Mouse (Mus musculus) small intestine, adult 2 months (tissue): ENCODE data around the gene Sipa1l1.

ENCODE experiments used
- CTCF ChIP-seq: fragments of 200-500 bp; IDR thresholded peaks from 2 replicates; pipeline ENCODE4 v1.5.1; 2012; ENCODE audit warnings: low read depth, mild to moderate bottlenecking, control low read depth, inconsistent platforms, low read length, moderate library complexity, mixed read lengths; ENCODE audit not compliant: insufficient replicate concordance, insufficient read length; ENCODE audit errors: extremely low read depth
- POLR2A ChIP-seq: fragments of 200-500 bp; IDR thresholded peaks from 2 replicates; pipeline ENCODE4 v1.6.1; 2012; ENCODE audit warnings: low read depth, mild to moderate bottlenecking, control low read depth, inconsistent platforms, low read length, moderate library complexity

GRCm38 (mm10) chr12:82208046-82208445 lies 38.9 kb downstream of the Sipa1l1 start:
- TF ChIP-seq CTCF (no peak), POLR2A (no peak)
